Mouse (Mus musculus) megakaryocyte, adult 5-6 weeks (primary cell): ENCODE measurements around the gene Secisbp2l. TPM values are rescaled to one million over a fixed set of nuclear protein-coding genes. Genes with fewer than 3 reads are reported as not detected.
A peak's percentile ranks its signal among the peaks of the same experiment; 100 is the strongest.

ENCODE experiments used
- ATAC-seq: 2 replicates; pipeline ENCODE4 v1.8.0; 2016; ENCODE audit warnings: mild to moderate bottlenecking, inconsistent platforms; ENCODE audit not compliant: poor library complexity, severe bottlenecking
- total RNA-seq, 2 experiments: library from RNA; stranded (forward) in 1 of 2; stranded (reverse) in 1 of 2; fragments of 153-499, 151-499 nt in 1 of 2; fragments of 221-1000, 200-1000 nt in 1 of 2; gene quantifications; 2 replicates each; pipeline versions ENCODE4 v1.2.3 to v1.2.4; 2015 to 2017

The Secisbp2l gene
- total RNA-seq, 2 experiments from 2014 or later: 19.1 to 28.1 TPM

DNA sequence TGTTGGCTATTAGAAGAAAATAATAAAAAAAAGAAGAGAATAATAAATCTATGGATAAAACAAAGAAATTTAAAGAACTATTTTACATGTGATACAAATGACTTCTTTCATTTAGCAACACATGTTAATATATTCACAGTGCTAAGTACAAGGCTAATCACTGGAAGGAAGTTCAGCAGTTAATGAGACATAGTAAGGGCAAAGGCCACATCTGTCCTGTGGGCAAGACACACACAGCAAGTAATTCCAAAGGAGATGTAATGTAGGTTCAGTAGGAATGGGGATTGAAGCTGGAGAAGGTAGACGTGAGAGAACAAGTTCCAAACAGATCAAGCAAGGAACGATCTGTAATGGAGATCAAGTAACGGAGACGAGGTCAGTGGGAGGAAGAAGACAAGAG lies 1.7 kb upstream of the Secisbp2l start:
- no peak for ATAC-seq

- no peak for ATAC-seq
Observed at GRCm38 (mm10) chr2:125783868-125784267, 1.2 kb upstream of the Secisbp2l start.

DNA sequence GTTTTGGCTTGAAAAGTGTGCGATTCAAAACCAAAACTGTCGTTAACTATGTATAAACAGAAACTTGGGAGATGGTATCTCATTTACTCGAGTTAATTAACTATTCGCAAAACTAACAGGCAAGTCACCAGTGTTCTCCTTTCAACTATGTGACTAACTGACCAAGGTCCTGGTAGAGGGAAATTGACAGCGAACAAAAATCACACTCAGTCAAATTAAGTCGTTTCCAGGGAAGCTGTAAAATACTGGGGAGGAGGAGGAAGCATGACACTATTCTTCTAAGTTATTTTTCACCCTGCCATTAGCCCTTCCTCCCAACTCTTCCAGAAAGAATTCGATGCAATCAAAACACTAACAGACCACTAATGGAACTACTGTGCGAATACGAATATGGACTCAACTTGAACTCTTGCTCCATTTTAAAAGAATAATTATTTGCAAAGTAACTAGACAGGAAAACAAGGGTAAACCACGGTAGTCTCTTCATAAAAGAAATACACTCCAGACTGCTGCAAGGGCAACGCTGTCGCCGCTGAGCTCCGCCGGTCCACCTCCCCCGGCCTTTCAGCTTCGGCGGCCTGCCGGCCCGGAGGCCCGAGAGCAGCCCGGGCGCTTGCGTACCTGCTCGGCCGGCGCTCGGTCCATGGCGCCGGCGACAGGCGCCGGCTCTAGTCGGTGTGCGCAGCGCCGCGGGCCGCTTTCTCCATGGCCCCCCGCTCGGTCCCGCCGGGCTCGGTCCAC lies 522 bp downstream of the Secisbp2l start:
- ATAC-seq: no peak

GRCm38 (mm10) chr2:125781006-125781405 lies 1.7 kb downstream of the Secisbp2l start:
- no peak for ATAC-seq

DNA sequence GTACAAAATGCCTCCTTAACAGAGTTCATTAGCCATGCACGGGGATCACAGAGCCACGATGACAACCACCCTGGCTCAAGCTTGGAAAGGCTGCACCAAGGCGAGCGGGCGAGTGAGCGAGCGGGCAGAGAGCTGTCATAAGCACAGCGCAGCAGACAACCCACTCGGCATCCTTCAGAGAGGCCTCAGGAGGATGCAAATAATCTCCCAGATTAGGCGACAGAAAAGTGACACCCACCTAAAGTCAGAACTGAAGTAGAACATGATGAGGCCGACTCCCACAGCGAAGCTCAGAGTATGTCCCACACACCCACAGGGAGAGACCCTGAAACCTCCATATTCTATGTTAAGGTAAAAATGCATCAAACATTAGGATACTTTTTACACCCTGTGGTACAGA lies 4.3 kb downstream of the Secisbp2l start:
- no peak for ATAC-seq

GRCm38 (mm10) chr2:125777018-125777417 lies 5.7 kb downstream of the Secisbp2l start:
- ATAC-seq: no peak; the same call in 1 of the 2 replicates

GRCm38 (mm10) chr2:125775661-125776060 lies 7.0 kb downstream of the Secisbp2l start:
- ATAC-seq: no peak

DNA sequence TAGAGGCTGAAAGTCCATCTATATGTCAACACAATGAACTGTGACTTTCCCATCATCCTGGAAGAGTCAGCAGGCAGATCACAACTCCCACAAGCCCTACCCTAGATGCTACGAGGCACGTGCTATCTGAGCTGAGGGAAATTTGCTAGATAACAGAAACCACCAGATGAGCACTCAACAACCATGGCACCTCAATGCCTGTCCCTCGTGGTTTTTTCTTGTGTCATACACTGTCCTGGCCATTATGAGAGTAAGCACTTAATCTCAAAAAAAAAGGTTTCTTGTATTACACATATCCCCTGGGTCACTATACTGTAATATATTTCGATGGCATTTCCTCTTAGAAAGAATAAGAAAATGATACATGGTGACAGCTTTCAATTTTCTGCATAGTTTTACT lies 7.8 kb downstream of the Secisbp2l start:
- 0 out of 2 replicates have a peak, but pooled peaks have one; percentile 24 for ATAC-seq

DNA sequence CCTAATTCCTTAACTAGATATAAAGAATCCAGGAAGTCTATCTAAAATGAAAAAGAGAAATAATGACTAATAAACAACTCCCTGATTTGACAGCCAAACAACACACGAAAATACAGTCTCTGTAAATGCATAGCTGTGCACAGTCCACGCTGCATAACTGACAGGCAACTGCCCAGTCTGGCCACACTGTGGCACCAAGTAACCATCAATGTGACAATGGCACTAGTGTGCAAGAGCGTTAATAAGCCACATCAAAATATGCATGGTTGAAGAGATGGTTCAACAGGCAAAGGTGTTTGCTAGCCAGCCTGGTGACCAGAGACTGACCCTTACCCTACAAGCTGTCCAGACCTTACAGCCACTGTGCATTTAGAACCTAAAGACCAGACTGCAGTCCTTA lies 17.6 kb downstream of the Secisbp2l start:
- ATAC-seq: 0 out of 2 replicates have a peak, but pooled peaks have one; percentile 45

- no peak for ATAC-seq
Observed at GRCm38 (mm10) chr2:125764531-125764930, 18.1 kb downstream of the Secisbp2l start.

- no peak for ATAC-seq
Observed at GRCm38 (mm10) chr2:125749330-125749729, 33.3 kb downstream of the Secisbp2l start.

DNA sequence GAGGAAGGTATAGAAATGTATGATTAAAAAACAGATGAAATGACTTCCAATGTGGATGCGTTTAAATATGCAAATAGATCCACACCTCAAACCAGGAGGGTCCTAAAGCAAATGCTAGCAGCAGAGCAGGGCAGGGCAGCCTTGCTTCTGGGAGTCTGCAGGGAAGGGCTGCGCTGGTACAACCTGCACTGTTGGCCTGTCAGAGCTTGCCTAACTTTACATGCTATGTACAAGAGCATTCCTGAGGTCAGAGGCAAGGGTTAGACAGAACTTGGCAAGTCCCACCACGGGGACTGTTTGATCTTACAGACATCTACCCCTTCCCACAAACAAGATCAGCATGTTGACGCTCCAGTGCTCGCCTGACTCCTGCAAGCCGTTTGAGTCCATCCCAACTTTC lies 43.3 kb downstream of the Secisbp2l start:
- ATAC-seq: no peak

DNA sequence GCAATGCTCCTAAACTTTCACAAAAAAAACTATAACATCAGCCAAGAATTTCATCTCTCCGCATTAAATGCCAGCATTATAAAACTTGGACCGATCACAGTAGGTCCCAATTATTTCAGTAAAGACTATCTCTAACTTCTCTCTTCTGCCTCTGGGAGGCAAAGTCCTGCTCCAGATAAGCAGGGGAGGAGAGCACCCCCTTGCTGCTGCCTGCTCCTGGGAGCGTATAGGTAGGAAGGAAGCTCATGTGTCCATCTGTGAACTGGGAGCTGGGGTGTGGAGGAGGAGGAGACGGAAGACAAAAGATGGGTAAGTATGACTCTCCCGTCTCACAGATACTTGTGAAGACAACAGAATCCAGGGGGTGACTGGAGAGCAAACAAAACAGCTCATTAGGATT lies 44.0 kb downstream of the Secisbp2l start:
- no peak for ATAC-seq

DNA sequence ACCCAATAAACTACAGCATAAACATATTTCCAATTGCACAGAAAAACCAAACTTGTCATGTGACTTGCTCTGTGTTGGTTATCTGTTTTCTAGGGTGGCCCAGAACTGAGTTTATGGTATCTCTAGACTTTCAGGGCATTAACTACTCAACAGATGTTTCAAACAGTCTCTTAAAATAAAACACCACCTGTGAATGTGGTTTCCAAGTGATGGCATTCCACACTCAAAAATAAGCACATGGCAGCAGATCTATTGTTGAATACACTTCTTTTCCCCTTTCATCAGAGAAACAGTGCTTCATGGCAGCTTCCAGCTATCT lies 46.7 kb downstream of the Secisbp2l start:
- no peak for ATAC-seq

- ATAC-seq: no peak
Observed at GRCm38 (mm10) chr2:125735333-125736024, 47.2 kb downstream of the Secisbp2l start.

DNA sequence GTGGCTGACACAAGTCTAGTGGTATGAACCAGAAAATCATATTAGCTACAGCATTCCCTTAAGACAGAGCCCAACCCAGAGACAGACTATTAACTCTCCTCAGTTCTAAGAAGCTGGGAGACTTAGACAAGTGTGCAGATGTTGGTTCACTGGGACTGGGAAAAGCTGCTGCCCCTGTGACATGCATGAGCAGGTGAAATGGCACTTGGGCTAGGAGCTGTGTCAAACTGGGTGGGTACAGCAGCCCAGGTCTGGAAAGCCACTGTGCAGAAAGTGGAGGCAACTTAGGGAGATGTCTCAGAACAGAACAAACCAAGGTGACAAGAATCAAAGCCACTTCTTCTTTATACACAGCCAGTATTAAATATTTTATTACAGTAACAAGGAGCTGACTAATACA lies 47.9 kb downstream of the Secisbp2l start:
- no peak for ATAC-seq

DNA sequence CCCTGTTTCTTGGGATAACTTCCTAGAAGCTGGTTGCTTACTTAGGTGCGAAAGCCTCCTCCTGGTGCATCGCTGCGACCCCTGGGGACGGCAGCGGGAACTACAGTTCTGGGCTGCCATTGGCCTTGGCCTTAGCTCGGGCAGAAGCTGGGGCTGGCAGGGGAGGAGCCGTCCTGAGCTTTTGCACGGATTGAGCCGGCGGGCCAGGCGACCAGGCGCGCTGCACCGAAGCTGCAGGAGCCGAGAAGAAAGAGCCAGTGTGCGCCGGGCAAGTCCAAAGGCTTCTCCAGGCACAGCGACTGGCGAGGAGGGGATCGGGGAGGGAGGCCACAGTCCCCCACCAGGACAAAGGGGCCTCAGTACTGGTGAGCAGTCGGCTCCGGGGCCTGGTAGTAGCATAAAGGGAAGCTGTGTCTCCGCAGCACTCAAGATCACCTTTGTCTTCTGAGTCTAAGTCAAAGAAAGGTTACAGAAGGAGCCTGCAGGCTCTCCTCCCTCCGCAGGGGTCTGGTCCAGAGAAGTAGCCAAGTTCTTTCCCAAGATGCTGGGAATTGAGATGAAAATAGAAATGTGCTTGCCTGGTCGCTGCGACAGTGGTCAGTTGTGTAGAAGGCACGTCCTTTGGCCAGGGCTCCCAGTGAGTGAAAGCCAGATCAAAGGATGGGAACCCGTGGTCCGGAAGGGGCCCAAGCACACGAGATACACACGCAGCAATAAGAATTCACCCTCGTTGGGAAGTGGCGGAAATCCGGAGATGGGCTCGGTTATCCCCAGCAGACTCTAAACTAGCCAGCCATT lies 50.7 kb downstream of the Secisbp2l start:
- ATAC-seq: peak; percentile 98

DNA sequence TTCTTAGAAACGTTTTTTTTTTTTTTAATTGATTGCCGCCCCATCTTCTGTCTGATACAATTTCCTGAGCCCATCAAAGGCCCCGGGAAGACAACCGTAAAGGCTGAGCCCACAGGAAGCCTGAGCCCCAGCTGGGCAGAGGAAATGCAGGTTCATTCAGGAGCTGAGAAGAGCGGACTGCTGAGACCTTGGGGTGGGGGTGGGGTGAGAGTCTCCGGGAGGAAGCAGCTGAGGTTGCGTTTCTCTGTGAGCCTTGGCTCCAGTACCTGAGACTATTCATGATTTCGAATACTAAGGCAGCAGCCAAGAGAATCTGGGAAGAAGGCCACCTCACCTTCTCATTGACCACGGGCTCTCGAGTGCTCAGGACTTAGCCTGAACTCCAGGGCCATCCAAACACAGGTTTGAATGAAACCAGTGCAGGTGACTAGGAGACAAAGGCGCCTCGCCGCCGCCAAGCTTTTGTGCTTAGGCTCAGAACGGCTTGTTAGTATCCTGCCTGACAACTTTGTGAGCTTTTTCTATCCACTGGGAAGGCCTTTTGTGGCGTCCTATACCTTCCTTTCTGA lies 58.0 kb downstream of the Secisbp2l start:
- peak; percentile 55 for ATAC-seq

DNA sequence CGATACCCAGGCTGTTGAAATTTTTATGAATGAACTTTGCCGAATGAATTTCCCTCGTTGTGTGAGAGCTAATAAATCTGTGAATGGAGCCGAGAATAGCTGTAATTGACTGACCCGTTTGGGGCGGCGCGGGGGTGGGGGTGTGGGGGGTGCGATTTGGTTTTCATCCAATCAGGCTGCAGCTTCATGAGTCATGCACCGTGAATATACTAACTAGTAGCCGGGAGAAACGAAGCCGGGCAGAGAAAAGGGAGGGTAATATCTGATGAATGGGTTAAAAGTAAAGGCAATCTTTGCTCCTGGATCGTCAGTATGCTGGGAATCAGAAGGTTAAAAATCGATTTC lies 58.6 kb downstream of the Secisbp2l start, which contains the start of gene Shc4:
TSS of gene Shc4 (minus strand) at position 63 of the 345 bp plus-strand sequence.
- no peak for ATAC-seq

GRCm38 (mm10) chr2:125723408-125724085 lies 59.1 kb downstream of the Secisbp2l start:
- peak; percentile 53 for ATAC-seq

GRCm38 (mm10) chr2:125723086-125723407 lies 59.6 kb downstream of the Secisbp2l start:
- ATAC-seq: no peak
